Mouse (Mus musculus) G1E (cell line): ENCODE results near the gene Fgfr2. TPM values are rescaled to one million over a fixed set of nuclear protein-coding genes. Genes with fewer than 3 reads are reported as not detected.

Experiments used
- ATAC-seq: 2 replicates; pipeline ENCODE4 v1.8.0; 2016; ENCODE audit warnings: mild to moderate bottlenecking; ENCODE audit not compliant: insufficient number of reproducible peaks, poor library complexity, low FRiP score, severe bottlenecking; ENCODE audit errors: extremely low read depth
- DNase-seq: peaks from one replicate; pipeline ENCODE4 v3.0.0; 2012; ENCODE audit warnings: low spot score
- H3K27me3 ChIP-seq: 2 replicates; pipeline ENCODE4 v1.6.1; 2012; ENCODE audit warnings: mild to moderate bottlenecking, low read length, inconsistent platforms; ENCODE audit not compliant: insufficient read depth
- H3K36me3 ChIP-seq: replicated peaks from 2 replicates; pipeline ENCODE3; 2012; ENCODE audit warnings: mild to moderate bottlenecking, inconsistent platforms
- H3K4me1 ChIP-seq: 2 replicates; pipeline ENCODE4 v1.6.1; 2012; ENCODE audit warnings: low read depth, low read length, inconsistent platforms, mixed read lengths; ENCODE audit not compliant: insufficient read depth
- H3K4me3 ChIP-seq: 2 replicates; pipeline ENCODE4 v1.5.1; 2012; ENCODE audit warnings: low read depth, mild to moderate bottlenecking, inconsistent platforms, low read length, moderate library complexity, mixed read lengths
- H3K9me3 ChIP-seq: replicated peaks from 2 replicates; pipeline ENCODE4 v1.6.1; 2012; ENCODE audit warnings: inconsistent platforms
- CTCF ChIP-seq: IDR thresholded peaks from 2 replicates; pipeline ENCODE4 v1.5.1; 2012; ENCODE audit warnings: low read depth, low read length, inconsistent platforms, mixed read lengths
- GATA1 ChIP-seq: IDR thresholded peaks from 2 replicates; pipeline ENCODE4 v1.6.1; 2012; ENCODE audit warnings: borderline replicate concordance, low read length, inconsistent platforms, mixed read lengths
- GATA2 ChIP-seq: IDR thresholded peaks from 2 replicates; pipeline ENCODE4 v1.6.1; 2012; ENCODE audit warnings: low read depth, low read length, inconsistent platforms, borderline replicate concordance
- POLR2AphosphoS5 ChIP-seq: IDR thresholded peaks from 2 replicates; pipeline ENCODE4 v1.6.1; 2012; ENCODE audit warnings: low read depth, low read length, inconsistent platforms; ENCODE audit not compliant: insufficient replicate concordance
- TAL1 ChIP-seq: conservative IDR thresholded peaks from 2 replicates; pipeline ENCODE4 v1.6.1; 2012; ENCODE audit warnings: low read depth, low read length, inconsistent platforms, mixed read lengths
- polyA plus RNA-seq: library from polyadenylated mRNA; stranded (reverse); fragments of >175 nt; gene quantifications from 2 replicates; pipeline ENCODE4 v1.2.3, GENCODE M21; 2012
- total RNA-seq, 2 experiments: library from RNA; stranded (forward) in 1 of 2; stranded (reverse) in 1 of 2; fragments of 200-1000 nt in 1 of 2; fragments of >200 nt in 1 of 2; fragmentation: Nextera tagmentation in 1 of 2; gene quantifications; 2 replicates each; pipeline ENCODE4 v1.2.3; 2014 to 2017

Gene Fgfr2
- total and polyA plus RNA-seq, 3 experiments = 0.22 TPM; not detected in 2

DNA sequence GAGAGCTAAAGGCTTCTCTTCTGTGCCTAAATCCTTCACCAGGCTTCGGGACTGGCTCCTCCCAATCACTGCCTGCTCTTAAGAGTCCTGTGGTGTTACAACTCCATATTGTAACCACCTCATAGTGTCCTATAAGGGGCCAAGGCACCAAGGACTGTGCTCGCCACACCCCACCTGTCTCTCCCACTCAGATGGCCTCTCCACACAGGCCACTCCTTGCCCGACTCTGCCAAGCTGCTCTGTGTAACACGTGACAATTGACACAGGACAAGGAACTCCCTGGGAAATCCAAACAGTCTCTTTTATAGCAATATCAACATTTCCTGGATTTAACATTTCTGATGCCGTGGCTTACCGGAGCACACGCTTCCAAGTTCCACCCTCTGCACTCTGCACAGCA is 2876.7 kb downstream of the Fgfr2 start:
- Histone ChIP-seq H3K36me3 (no peaks in the 10 kb centered on the region), H3K9me3 (peaks cover 84% of the 10 kb centered on the region), H3K4me3 (no peak overlapping the region), H3K4me1 (no peaks in the 10 kb centered on the region), H3K27me3 (no peaks in the 10 kb centered on the region)
- DNase-seq = no peak
- no peak for ATAC-seq
- TF ChIP-seq TAL1 (no peak), POLR2AphosphoS5 (no peak), CTCF (no peak)

- TF ChIP-seq GATA1 (no peak), TAL1 (no peak), GATA2 (no peak), POLR2AphosphoS5 (no peak), CTCF (no peak)
- H3K27me3 ChIP-seq = no peaks in the 10 kb centered on the region
- no peaks in the 10 kb centered on the region for H3K4me1 ChIP-seq
- DNase-seq (no peak), ATAC-seq (no peak)
- H3K36me3 ChIP-seq = no peaks in the 10 kb centered on the region
- peaks cover 77% of the 10 kb centered on the region for H3K9me3 ChIP-seq
- no peak overlapping the region for H3K4me3 ChIP-seq
Observed at GRCm38 (mm10) chr7:130244545-130244944, 2878.6 kb downstream of the Fgfr2 start.

DNA sequence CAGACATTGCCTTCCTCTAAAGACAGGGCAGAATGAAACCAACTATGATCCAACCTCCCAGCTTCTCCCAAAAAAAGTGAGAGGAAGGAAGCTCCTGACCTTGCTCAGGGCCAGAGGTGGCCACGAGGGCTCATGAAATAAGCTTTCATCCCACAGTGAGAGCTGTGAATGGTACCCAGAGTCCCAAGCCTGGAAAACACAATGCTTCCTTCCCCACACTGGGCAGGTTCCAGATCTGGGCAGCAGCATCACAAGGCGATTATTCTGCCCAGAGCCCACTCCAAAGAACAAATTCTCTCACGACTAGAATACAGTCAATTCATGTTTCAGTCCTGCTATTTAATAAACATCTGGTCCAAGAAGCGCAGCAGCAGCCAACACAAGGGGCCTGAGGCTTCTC is 2879.3 kb downstream of the Fgfr2 start:
- no peak for TF ChIP-seq POLR2AphosphoS5
- no peak for TF ChIP-seq GATA1
- no peak for TF ChIP-seq CTCF
- no peak for TF ChIP-seq TAL1
- TF ChIP-seq GATA2 = no peak
- peaks cover 72% of the 10 kb centered on the region for H3K9me3 ChIP-seq
- H3K4me3 ChIP-seq = no peak overlapping the region
- no peaks in the 10 kb centered on the region for H3K4me1 ChIP-seq
- no peaks in the 10 kb centered on the region for H3K36me3 ChIP-seq
- no peak for DNase-seq
- no peaks in the 10 kb centered on the region for H3K27me3 ChIP-seq
- no peak for ATAC-seq

- DNase-seq (no peak), ATAC-seq (no peak)
- no peak for TF ChIP-seq TAL1
- no peak for TF ChIP-seq GATA1
- no peak for TF ChIP-seq CTCF
- no peak for TF ChIP-seq POLR2AphosphoS5
- no peak for TF ChIP-seq GATA2
Observed at GRCm38 (mm10) chr7:130240191-130240590, 2883.0 kb downstream of the Fgfr2 start.

DNA sequence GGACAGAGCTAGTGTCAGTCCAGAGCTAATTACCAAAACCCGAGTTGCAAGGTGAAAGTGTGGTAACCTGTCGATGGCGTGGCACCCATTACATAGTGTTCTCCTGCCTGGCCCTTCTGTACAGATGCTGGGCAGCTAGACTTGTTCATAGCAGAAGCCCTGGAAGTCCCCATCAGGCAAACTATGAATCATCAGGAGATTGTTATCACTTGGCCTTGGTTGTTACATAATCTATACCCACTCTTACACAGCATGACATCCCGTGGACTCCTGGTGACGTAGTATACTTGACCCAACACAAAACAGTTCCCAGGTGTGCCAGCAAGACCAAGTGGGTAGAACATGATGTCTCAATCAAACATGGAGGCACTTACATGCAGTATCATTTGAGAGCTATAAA is 2885.9 kb downstream of the Fgfr2 start:
- H3K9me3 ChIP-seq = peaks cover 63% of the 10 kb centered on the region
- H3K4me3 ChIP-seq = no peak overlapping the region
- H3K27me3 ChIP-seq = no peaks in the 10 kb centered on the region
- no peaks in the 10 kb centered on the region for H3K36me3 ChIP-seq
- DNase-seq (no peak), ATAC-seq (no peak)
- TF ChIP-seq CTCF (no peak), POLR2AphosphoS5 (no peak), GATA1 (no peak), GATA2 (no peak), TAL1 (no peak)
- no peaks in the 10 kb centered on the region for H3K4me1 ChIP-seq

More at GRCm38 (mm10) chr7:130240191-130240590, 2883.0 kb downstream of the Fgfr2 start:
- H3K36me3 ChIP-seq = no peaks in the 10 kb centered on the region
- H3K4me3 ChIP-seq = no peak overlapping the region
- H3K4me1 ChIP-seq = no peaks in the 10 kb centered on the region
- H3K27me3 ChIP-seq = no peaks in the 10 kb centered on the region
- peaks cover 64% of the 10 kb centered on the region for H3K9me3 ChIP-seq

DNA sequence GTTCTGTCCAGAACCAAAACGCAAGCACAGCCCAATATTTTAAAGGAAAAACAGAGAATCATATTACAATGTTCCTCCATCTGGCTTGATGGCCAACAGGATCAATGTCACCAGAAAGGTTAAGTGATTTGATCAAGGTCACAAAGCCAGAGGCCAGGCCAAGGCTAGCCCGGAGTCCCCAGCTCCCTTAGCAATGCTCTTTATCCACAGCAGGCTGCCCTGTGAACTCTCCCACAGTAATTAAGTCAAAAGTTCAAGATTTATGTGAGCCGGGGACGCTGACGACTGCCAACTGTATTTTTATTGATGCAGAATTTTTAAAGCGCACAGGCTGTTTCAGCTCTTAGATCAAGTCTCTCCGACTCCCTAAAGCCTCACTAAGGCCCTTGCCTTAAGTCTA is 2889.4 kb downstream of the Fgfr2 start:
- Histone ChIP-seq H3K4me3 (no peak overlapping the region), H3K27me3 (no peaks in the 10 kb centered on the region), H3K36me3 (no peaks in the 10 kb centered on the region), H3K4me1 (no peaks in the 10 kb centered on the region), H3K9me3 (peaks cover 64% of the 10 kb centered on the region)
- no peak for ATAC-seq
- TF ChIP-seq POLR2AphosphoS5 (no peak), CTCF (no peak), GATA1 (no peak), TAL1 (no peak), GATA2 (no peak)
- no peak for DNase-seq

GRCm38 (mm10) chr7:130230034-130230433 is 2893.1 kb downstream of the Fgfr2 start:
- ATAC-seq = no peak
- no peak for TF ChIP-seq POLR2AphosphoS5
- no peak for TF ChIP-seq GATA2
- TF ChIP-seq CTCF = no peak
- no peak for TF ChIP-seq GATA1
- no peak for TF ChIP-seq TAL1
- Histone ChIP-seq H3K9me3 (peaks cover 69% of the 10 kb centered on the region), H3K4me3 (no peak overlapping the region), H3K36me3 (no peaks in the 10 kb centered on the region), H3K4me1 (no peaks in the 10 kb centered on the region), H3K27me3 (no peaks in the 10 kb centered on the region)
- DNase-seq = no peak
